Mouse (Mus musculus) large intestine, adult 2 months (tissue): ENCODE results near the gene Slc17a8. TPM values are rescaled to one million over a fixed set of nuclear protein-coding genes. Genes with fewer than 3 reads are reported as not detected.
"Not testable (repeated sequence)": the region's sequence is repeated elsewhere in the genome, so short reads cannot be mapped to it uniquely, and the experiment has no call there.

Source experiments
- DNase-seq: peaks from one replicate; pipeline ENCODE4 v3.0.0-alpha.2; 2012; ENCODE audit warnings: low read depth, low spot score
- WGBS: fragments of 180-500 bp; shearing (Covaris S2); methylation state at CpG from one replicate; pipeline ENCODE4 v1.1.7; 2018; 5-methylcytosine and 5-hydroxymethylcytosine counted together
- polyA plus RNA-seq: library from polyadenylated mRNA; depleted of rRNA; stranded (reverse); fragments of >200 nt; gene quantifications from 2 replicates; pipeline ENCODE4 v1.2.3, GENCODE M21; 2012; rRNA removed

The Slc17a8 gene
- polyA plus RNA-seq, result 0.23 and 0.77 TPM in 2 replicates

DNA sequence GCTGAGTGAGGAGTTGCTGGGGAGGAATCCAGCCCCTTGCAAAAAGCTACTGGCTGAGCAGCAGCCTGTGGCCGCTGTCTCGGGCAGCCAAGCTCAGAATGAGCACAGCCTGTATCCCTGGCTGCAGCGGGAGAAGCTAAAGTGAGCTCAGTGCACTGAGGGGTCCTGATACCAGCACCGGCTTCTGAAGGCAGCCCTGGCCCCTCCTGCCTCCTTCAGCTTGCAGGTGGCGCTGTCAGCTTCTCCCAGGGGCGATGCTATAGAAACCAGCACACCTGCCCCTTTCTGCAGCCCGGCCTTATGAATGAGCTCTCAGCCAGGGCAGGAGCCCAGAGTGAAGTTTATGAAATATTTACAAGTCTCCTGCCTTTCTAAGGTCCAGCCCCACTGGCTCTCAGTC, at the start of gene Slc17a8:
TSS of gene Slc17a8 (minus strand) at position 125 of the 400 bp plus-strand sequence.
- DNase-seq, result no peak
- 46% methylated on average over 7 of the region's 7 CpGs for WGBS

- 97% methylated on average over 5 of the region's 5 CpGs for WGBS
Measured at GRCm38 (mm10) chr10:89670371-89670770, 49.3 kb upstream of the Slc17a8 start.

DNA sequence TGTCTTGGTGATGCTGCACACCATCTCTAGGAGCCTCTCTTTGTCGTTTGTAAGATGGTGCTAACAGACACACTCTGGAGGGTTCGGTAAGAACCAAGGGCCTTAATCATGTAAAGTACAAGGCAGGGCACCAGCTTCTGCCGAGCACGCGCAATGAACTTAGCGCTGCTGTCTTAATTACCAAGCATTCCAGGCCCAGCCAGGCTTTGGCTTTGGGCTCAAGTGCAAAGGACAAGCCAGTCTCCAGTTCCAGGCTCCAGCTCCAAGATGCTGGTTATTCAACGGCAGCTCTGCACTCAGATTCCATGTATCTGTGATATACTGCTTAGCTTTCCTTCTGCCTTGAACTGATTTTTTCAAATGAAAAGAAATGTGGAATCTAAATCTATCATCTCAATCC, 46.5 kb upstream of the Slc17a8 start:
- DNase-seq, result no peak
- WGBS, result 78% methylated on average over 7 of the region's 7 CpGs

More at GRCm38 (mm10) chr10:89670371-89670770, 49.3 kb upstream of the Slc17a8 start:
- not testable (repeated sequence) for DNase-seq

DNA sequence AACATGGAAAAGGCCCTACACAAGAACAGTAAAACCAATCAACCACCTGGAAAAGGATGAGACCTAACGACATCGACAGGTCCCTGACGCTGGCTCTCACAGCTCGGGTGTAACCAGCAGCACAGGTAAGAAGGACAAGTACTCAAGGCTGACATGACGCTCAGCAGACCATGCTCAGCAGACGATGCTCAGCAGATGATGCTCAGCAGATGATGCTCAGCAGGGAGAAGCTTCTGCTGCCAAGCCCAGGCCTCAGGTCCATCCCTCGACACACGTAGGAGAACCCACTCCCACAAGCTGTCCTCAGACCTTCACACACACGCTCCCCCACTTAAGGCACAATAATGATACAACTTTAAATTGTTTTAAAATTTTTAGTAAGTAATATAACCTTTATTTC, 44.6 kb upstream of the Slc17a8 start:
- WGBS, result 81% methylated on average over 9 of the region's 9 CpGs
- DNase-seq, result no peak

DNA sequence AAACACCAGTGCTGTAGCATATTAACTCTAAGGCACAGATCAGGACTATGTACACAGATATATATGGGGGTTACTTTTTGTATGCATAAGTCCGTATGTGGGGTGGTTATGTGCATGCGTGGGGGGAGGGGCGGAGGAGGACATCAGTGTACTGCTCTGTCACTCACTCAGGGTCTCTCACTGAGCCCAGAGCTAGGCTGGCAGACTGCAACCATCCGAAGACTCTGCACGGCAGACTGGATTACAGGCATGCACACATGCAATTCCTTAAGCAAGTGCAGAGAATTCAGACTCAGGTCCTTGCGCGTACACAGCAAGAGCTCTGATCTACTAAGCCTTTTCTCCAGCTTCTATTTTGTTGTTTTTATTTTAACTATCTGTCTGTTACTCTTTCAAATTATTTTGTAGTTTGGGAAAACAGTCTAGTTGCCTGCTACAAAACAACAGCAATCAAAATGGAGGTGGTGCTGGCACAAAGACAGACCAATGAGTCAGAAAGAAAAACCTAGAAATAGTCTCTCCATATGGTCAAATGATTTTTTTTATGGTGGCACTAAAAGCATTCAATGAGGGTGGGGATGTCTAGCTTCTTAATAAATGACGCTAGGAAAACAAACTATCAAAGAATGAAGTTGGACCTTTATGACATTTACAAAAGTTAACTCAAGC, 44.1 kb upstream of the Slc17a8 start:
- WGBS, result 89% methylated on average over 8 of the region's 8 CpGs
- no peak for DNase-seq

DNA sequence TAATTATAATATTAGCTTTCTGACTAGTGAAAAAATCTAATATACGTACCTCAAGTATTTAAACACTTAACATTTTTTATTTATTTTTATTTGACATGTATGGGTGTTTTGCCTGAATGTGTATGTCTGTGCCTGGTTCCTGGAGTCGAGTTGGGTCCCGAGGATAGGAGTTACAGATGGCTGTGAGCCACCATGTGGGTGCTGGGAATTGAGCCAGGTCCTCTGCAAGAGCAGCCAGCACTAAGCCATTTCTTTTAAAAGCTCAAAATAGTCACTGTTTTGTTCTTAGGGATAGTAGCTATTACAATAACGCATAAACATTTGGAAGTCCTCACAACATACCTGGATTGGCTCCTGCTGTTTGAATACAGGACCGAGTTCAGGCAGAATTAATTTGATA, 35.3 kb upstream of the Slc17a8 start:
- WGBS, result 80% methylated on average over 5 of the region's 5 CpGs
- no peak for DNase-seq

GRCm38 (mm10) chr10:89652912-89653311, 31.9 kb upstream of the Slc17a8 start:
- DNase-seq, result no peak
- WGBS, result 84% methylated on average over 8 of the region's 8 CpGs

GRCm38 (mm10) chr10:89651691-89652090, 30.6 kb upstream of the Slc17a8 start:
- WGBS, result 42% methylated on average over 1 of the region's 1 CpGs
- no peak for DNase-seq

DNA sequence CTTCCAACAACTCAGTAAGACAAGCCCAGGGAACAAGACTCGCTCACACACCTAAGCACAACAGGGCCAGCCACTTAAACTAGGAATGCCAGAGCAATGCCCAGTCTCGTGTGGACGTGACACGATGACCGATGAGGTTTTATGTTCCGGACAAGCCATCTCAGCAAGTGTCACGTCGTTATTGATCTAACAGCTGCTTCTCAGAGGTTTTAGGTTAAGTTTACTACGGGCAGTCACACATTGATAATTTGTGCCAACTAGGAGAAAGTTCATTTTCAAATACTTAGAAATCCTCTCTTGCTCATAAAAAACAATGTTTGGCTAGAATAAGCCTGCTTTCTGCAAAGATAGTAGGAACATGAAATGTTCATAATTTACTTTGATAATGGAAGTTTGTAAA, 25.9 kb upstream of the Slc17a8 start:
- no peak for DNase-seq
- WGBS, result 41% methylated on average over 9 of the region's 9 CpGs

DNA sequence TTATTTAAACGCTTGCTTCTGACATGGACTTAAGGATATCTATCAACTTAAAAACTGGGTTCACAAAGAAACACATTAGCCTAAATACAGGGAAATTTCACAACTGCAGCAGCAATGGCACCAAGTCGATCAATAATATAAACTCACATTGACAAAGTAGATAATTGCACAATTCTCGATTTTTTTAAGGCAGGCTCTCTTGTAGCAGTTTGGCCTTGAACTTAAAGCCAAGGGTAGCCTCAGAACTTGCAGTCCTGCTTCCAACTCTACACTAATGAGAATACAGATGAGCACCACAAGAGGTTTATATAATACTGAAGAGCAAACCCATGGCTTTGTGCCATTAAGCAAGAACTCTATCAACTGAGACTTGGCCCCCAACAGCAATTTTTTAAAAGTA, 15.9 kb upstream of the Slc17a8 start:
- WGBS, result 83% methylated on average over 3 of the region's 3 CpGs

GRCm38 (mm10) chr10:89635018-89635417, 14.0 kb upstream of the Slc17a8 start:
- no peak for DNase-seq
- 80% methylated on average over 5 of the region's 5 CpGs for WGBS

More for the DNA sequence above, 15.9 kb upstream of the Slc17a8 start:
- DNase-seq, result no peak

DNA sequence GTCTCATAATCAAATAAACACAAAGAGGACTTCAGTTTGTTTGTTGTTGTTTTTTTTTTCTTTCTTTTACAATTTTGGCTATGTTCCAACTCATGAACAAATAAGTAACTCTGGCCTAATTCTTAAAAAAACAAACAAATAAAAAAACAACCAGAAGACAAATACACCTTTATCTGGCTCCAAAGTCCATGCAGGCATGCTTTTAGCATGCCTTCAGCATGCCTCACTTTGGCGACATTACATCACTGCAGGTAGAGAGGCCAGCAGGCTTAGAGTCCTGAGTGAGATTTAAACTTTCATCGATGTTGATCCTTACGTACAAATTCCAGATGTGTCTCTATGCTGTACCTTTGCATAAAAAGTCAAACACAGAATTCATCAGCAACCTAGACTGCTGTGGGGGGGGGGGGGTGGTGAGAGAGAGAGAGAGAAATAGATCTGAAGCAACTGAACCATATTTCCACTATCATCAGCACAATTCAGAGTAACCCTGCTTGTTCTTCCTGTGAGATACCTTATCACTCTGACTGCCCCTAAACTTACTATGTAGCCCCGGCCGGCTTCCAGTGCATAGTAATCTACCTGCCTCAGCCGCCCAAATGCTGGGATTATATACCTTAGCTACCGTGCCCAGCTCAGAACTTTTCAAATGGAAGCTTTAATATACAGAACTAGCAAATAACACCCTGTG, 12.8 kb upstream of the Slc17a8 start:
- DNase-seq, result no peak

DNA sequence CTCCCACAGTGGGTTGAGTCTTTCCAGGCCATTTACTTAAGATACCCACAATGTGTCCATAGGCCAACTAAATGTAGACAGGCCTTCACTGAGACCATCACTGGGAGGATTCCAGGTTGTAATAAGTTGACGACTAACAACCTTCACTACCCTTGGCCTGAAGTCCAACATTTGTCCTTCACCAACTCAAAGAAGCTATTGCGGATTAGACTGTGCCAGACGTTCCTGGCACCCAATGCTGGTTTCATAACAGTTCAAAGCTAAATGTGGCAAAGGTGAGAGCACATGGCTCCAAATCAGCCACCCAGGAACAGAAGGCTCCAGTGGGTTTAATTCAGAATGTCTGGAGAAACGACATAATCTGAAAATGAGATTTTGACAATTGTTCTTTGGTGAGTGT, 12.1 kb upstream of the Slc17a8 start:
- WGBS, result 75% methylated on average over 4 of the region's 4 CpGs
- no peak for DNase-seq

More for the DNA sequence above, 12.8 kb upstream of the Slc17a8 start:
- 93% methylated on average over 7 of the region's 7 CpGs for whole genome bisulfite sequencing

- 42% methylated on average over 5 of the region's 5 CpGs for WGBS
- no peak for DNase-seq
Measured at GRCm38 (mm10) chr10:89631831-89632230, 10.8 kb upstream of the Slc17a8 start.

DNA sequence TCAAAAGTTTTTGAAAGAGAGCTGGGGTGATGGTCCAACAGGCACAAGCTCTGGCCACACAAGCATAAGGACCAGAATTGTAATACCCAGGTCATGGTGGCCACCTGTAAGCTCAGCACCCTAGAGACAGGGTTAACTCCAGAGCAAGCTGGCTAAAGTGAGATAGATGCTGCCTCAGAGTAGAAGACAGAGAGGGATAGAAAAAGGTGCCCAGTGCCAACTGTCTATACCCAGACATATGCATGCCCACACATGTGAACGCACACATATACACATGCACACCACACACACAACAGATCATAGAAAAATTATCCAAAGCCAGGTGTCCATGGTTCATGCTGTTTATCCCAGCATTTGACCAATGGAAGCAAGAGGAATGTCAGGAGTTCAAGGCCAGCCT, 9.5 kb upstream of the Slc17a8 start:
- DNase-seq, result no peak

DNA sequence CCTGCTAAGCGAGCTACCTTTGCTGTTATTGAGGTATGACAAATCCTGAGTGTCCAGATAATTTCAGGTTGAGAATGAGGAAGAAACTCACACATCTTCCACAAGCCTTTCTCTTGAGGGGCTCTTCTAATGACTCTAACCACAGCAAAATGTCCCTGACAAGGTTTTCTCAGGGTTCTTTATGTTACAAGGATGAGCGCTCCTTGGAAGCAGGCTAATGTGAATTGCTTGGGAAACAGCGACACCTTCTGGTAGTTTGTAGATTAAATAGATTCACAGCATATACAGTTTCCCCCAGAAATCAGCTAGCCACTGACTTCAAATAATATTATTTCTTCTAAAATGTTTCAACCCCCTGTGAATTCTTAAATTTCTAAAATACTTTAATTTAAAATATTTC, 9.0 kb upstream of the Slc17a8 start:
- peak; percentile 67 for DNase-seq
- 29% methylated on average over 3 of the region's 3 CpGs for WGBS

More for the DNA sequence above, 9.5 kb upstream of the Slc17a8 start:
- 90% methylated on average over 1 of the region's 1 CpGs for WGBS

GRCm38 (mm10) chr10:89626714-89627113, 5.7 kb upstream of the Slc17a8 start:
- DNase-seq, result no peak
- WGBS, result 83% methylated on average over 2 of the region's 2 CpGs

- WGBS, result 66% methylated on average over 2 of the region's 2 CpGs
- no peak for DNase-seq
Measured at GRCm38 (mm10) chr10:89624196-89624595, 3.1 kb upstream of the Slc17a8 start.

GRCm38 (mm10) chr10:89599311-89599710, 21.7 kb downstream of the Slc17a8 start:
- DNase-seq, result no peak
- 42% methylated on average over 5 of the region's 5 CpGs for WGBS

- WGBS, result 43% methylated on average over 4 of the region's 4 CpGs
- no peak for DNase-seq
Measured at GRCm38 (mm10) chr10:89597275-89597674, 23.8 kb downstream of the Slc17a8 start.

GRCm38 (mm10) chr10:89595935-89596334, 25.1 kb downstream of the Slc17a8 start:
- DNase-seq, result peak; percentile 56
- WGBS, result 37% methylated on average over 5 of the region's 5 CpGs
